Comparison of ENCODE assay signal across 20 mouse cellular contexts in the genomic region with DNA sequence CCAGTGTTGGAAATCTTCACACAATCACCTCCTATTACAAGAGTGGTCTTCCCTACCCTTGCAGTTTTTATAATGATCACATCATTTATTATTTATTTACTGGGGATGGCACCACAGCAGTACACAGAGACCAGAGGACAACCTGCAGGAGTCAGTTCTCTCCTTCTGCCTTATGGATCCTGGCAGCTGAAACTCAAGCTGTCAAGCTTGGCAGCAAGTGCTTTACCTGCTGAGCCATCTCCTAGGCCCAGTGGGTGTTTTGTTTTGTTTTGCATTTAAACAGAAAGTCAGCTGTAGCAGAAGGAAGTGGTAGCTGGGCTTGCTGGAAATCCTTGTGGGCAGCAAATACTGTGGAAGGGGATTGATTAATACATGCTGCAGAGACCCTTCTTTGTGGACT.
DNase-seq lines count a peak whose midpoint lies in the region; ATAC-seq lines count a peak whose summit lies in the region.
"Had no signal": no experiment of that assay in that cellular context is flagged by ENCODE, and none has a peak within 500 bp of the region (broad histone marks: within the 10 kb centered on the region; RNA-seq: fewer than 3 reads in every experiment).

No protein-coding gene starts in this region.

- no peak for DNase-seq in frontal cortex, postnatal 10 days (ENCODE audit: low spot score in 2 of 2)
- DNase-seq in left cerebral cortex, postnatal 4 days = peak; percentile 70
- no peak for DNase-seq in left cerebral cortex, postnatal 10 days (ENCODE audit: extremely low spot score in 1 of 2, low spot score in 2 of 2)
- peak; percentile 95 for DNase-seq in cerebellum, adult 9-11 months
- DNase-seq in adrenal gland, adult (ENCODE audit: inconsistent age in 2 of 2, low spot score in 1 of 2) = no peak
- DNase-seq in heart, postnatal 25 days (ENCODE audit: low spot score) = no peak
- DNase-seq: adrenal gland, postnatal 10 days; embryo, embryonic 11 days; gastrocnemius, postnatal 10 days; heart, adult 2 months; heart, postnatal 36 days; kidney, adult 18-20 months; lung, adult 18-20 months; lung, postnatal 10 days; thymus, adult 18-20 months; thymus, postnatal 36 days had no signal

- intact Hi-C loops in left cerebral cortex, postnatal 4 days (cut with DNase I) = no loop called here
- intact Hi-C loops in left cerebral cortex, postnatal 10 days (cut with DNase I) = no loop called here
- intact Hi-C loops in heart, postnatal 25 days (cut with DNase I) = no loop called here

- peak; percentile 25; the same call in 1 of the 2 replicates for ATAC-seq in frontal cortex, adult (ENCODE audit: low TSS enrichment)
- ATAC-seq: activated CD4-positive, CD25-positive, alpha-beta regulatory T cell, adult 4 months; forebrain, embryonic 13.5 days; liver, embryonic 12.5 days had no signal

Comparison
In these comparisons a context has a peak if more than half of its experiments do, and no peak if none do; other contexts are left out.
1. DNase-seq: peak in left cerebral cortex, postnatal 4 days (single experiment) and cerebellum, adult 9-11 months (single experiment); none in frontal cortex, postnatal 10 days (0 of 2), left cerebral cortex, postnatal 10 days (0 of 2), adrenal gland, adult (0 of 2) and heart, postnatal 25 days (single experiment).